Mouse (Mus musculus): ENCODE measurements around the gene Gm867.

The Gm867 gene

GRCm38 (mm10) chr10:75936909-75937667 lies 3.4 kb downstream of the Gm867 start:
- DNase-seq: peak; percentile 36 to 37

GRCm38 (mm10) chr10:75935680-75936541 lies 4.6 kb downstream of the Gm867 start, which contains the start of gene Mmp11:
TSS of gene Mmp11 (minus strand) at chr10:75936496.
- DNase-seq: peak; percentile 77 to 81

- no peak for DNase-seq
Measured at GRCm38 (mm10) chr10:75934991-75935390, 5.5 kb downstream of the Gm867 start.

GRCm38 (mm10) chr10:75932891-75933290 lies 7.6 kb downstream of the Gm867 start, which contains the start of gene Chchd10:
TSS of gene Chchd10 (plus strand) at chr10:75933130.
- DNase-seq: no peak

- peak; percentile 51 to 67 for DNase-seq
Measured at GRCm38 (mm10) chr10:75932081-75932678, 8.3 kb downstream of the Gm867 start.

GRCm38 (mm10) chr10:75931311-75931710 lies 9.2 kb downstream of the Gm867 start:
- DNase-seq: no peak

GRCm38 (mm10) chr10:75930304-75930703 lies 10.2 kb downstream of the Gm867 start:
- no peak for DNase-seq

- DNase-seq: no peak
Measured at GRCm38 (mm10) chr10:75926396-75926795, 14.1 kb downstream of the Gm867 start.

- no peak for DNase-seq
Measured at GRCm38 (mm10) chr10:75924324-75924723, 16.1 kb downstream of the Gm867 start.

- no peak for DNase-seq
Measured at GRCm38 (mm10) chr10:75921726-75922560, 18.5 kb downstream of the Gm867 start.

- DNase-seq: peak; percentile 94 to 96
Measured at GRCm38 (mm10) chr10:75921026-75921725, 19.3 kb downstream of the Gm867 start, which contains the start of gene Smarcb1. TSS of gene Smarcb1 (minus strand) at chr10:75921617.

GRCm38 (mm10) chr10:75919026-75919425 lies 21.4 kb downstream of the Gm867 start:
- no peak for DNase-seq

GRCm38 (mm10) chr10:75916840-75917239 lies 23.6 kb downstream of the Gm867 start:
- no peak for DNase-seq

- no peak for DNase-seq
Measured at GRCm38 (mm10) chr10:75915557-75915956, 24.9 kb downstream of the Gm867 start.

- DNase-seq: no peak
Measured at GRCm38 (mm10) chr10:75913013-75913589, 27.4 kb downstream of the Gm867 start.

GRCm38 (mm10) chr10:75910698-75911097 lies 29.8 kb downstream of the Gm867 start:
- no peak for DNase-seq

GRCm38 (mm10) chr10:75906882-75907281 lies 33.6 kb downstream of the Gm867 start:
- no peak for DNase-seq

- no peak for DNase-seq
Measured at GRCm38 (mm10) chr10:75904391-75904790, 36.1 kb downstream of the Gm867 start.

GRCm38 (mm10) chr10:75898846-75899245 lies 41.6 kb downstream of the Gm867 start:
- no peak for DNase-seq

GRCm38 (mm10) chr10:75898039-75898564 lies 42.4 kb downstream of the Gm867 start:
- DNase-seq: no peak

- DNase-seq: peak; percentile 69 to 71
Measured at GRCm38 (mm10) chr10:75897373-75897772, 43.1 kb downstream of the Gm867 start.

All from B cell, adult 2 months (primary cell).